Mouse (Mus musculus): ENCODE data around the gene Inhba. TPM values are rescaled to one million over a fixed set of nuclear protein-coding genes. Genes with fewer than 3 reads are reported as not detected.

Inhba gene
- polyA plus RNA-seq, 1 experiment from 2014 or later, result 0.84 TPM

GRCm38 (mm10) chr13:16012243-16012887 lies 714 bp downstream of the Inhba start:
- H3K36me3 ChIP-seq, result no peaks in the 10 kb centered on the region
- ATAC-seq (ENCODE audit: low read depth), result peak; percentile 91
- H3K27ac ChIP-seq (replicated peaks), result no peak overlapping the region
- peaks cover 19% of the 10 kb centered on the region for H3K4me1 ChIP-seq (replicated peaks)
- H3K4me2 ChIP-seq, result peak overlapping the region; percentile 86
- no peaks in the 10 kb centered on the region for H3K9me3 ChIP-seq
- H3K9ac ChIP-seq, result peak overlapping the region; percentile 68
- peaks cover 58% of the 10 kb centered on the region for H3K27me3 ChIP-seq
- WGBS, result 6% methylated on average over 19 of the region's 19 CpGs
- H3K4me3 ChIP-seq, result peak overlapping the region; percentile 50

GRCm38 (mm10) chr13:16014166-16014565 lies 2.5 kb downstream of the Inhba start:
- Histone ChIP-seq H3K27ac (replicated peaks) (no peak overlapping the region), H3K9ac (no peak overlapping the region), H3K4me1 (replicated peaks) (peaks cover 25% of the 10 kb centered on the region), H3K36me3 (no peaks in the 10 kb centered on the region), H3K4me2 (no peak overlapping the region), H3K4me3 (no peak overlapping the region), H3K27me3 (peaks cover 75% of the 10 kb centered on the region), H3K9me3 (no peaks in the 10 kb centered on the region)
- no peak for ATAC-seq (ENCODE audit: low read depth)
- WGBS, result 59% methylated on average over 3 of the region's 3 CpGs

GRCm38 (mm10) chr13:16016506-16016905 lies 4.9 kb downstream of the Inhba start:
- Histone ChIP-seq H3K4me1 (replicated peaks) (peaks cover 21% of the 10 kb centered on the region), H3K27me3 (peaks cover 57% of the 10 kb centered on the region), H3K4me2 (no peak overlapping the region), H3K9me3 (no peaks in the 10 kb centered on the region), H3K9ac (no peak overlapping the region), H3K27ac (replicated peaks) (no peak overlapping the region), H3K36me3 (no peaks in the 10 kb centered on the region), H3K4me3 (no peak overlapping the region)
- 0% methylated on average over 1 of the region's 2 CpGs for WGBS
- no peak for ATAC-seq (ENCODE audit: low read depth)

- H3K4me2 ChIP-seq, result peak overlapping the region; percentile 64
- WGBS, result under 1% methylated on average over 20 of the region's 20 CpGs
- H3K36me3 ChIP-seq, result no peaks in the 10 kb centered on the region
- H3K9ac ChIP-seq, result peak overlapping the region; percentile 61
- H3K4me1 ChIP-seq (replicated peaks), result peaks cover 13% of the 10 kb centered on the region
- peaks cover 56% of the 10 kb centered on the region for H3K27me3 ChIP-seq
- peak overlapping the region; percentile 34 for H3K4me3 ChIP-seq
- no peak overlapping the region for H3K27ac ChIP-seq (replicated peaks)
- no peaks in the 10 kb centered on the region for H3K9me3 ChIP-seq
- ATAC-seq (ENCODE audit: low read depth), result no peak
Measured at GRCm38 (mm10) chr13:16017338-16017737, 5.7 kb downstream of the Inhba start.

GRCm38 (mm10) chr13:16017777-16018176 lies 6.1 kb downstream of the Inhba start:
- ATAC-seq (ENCODE audit: low read depth), result no peak
- peaks cover 51% of the 10 kb centered on the region for H3K27me3 ChIP-seq
- WGBS, result 10% methylated on average over 4 of the region's 9 CpGs
- no peaks in the 10 kb centered on the region for H3K36me3 ChIP-seq
- no peak overlapping the region for H3K27ac ChIP-seq (replicated peaks)
- H3K4me2 ChIP-seq, result peak overlapping the region; percentile 64
- no peaks in the 10 kb centered on the region for H3K9me3 ChIP-seq
- H3K4me3 ChIP-seq, result peak overlapping the region; percentile 34
- H3K4me1 ChIP-seq (replicated peaks), result peaks cover 10% of the 10 kb centered on the region
- H3K9ac ChIP-seq, result peak overlapping the region; percentile 61

- Histone ChIP-seq H3K9me3 (no peaks in the 10 kb centered on the region), H3K27ac (replicated peaks) (no peak overlapping the region), H3K4me2 (no peak overlapping the region), H3K9ac (no peak overlapping the region), H3K4me1 (replicated peaks) (peaks cover 21% of the 10 kb centered on the region), H3K36me3 (no peaks in the 10 kb centered on the region), H3K27me3 (peaks cover 49% of the 10 kb centered on the region), H3K4me3 (no peak overlapping the region)
- no peak for ATAC-seq (ENCODE audit: low read depth)
- 83% methylated on average over 3 of the region's 3 CpGs for WGBS
Measured at GRCm38 (mm10) chr13:16018807-16019510, 7.3 kb downstream of the Inhba start.

GRCm38 (mm10) chr13:16020659-16021058 lies 9.0 kb downstream of the Inhba start:
- no peak overlapping the region for H3K4me3 ChIP-seq
- no peak overlapping the region for H3K4me2 ChIP-seq
- H3K9me3 ChIP-seq, result no peaks in the 10 kb centered on the region
- no peaks in the 10 kb centered on the region for H3K36me3 ChIP-seq
- H3K4me1 ChIP-seq (replicated peaks), result peaks cover 21% of the 10 kb centered on the region
- H3K9ac ChIP-seq, result no peak overlapping the region
- no peak for ATAC-seq (ENCODE audit: low read depth)
- peaks cover 33% of the 10 kb centered on the region for H3K27me3 ChIP-seq
- 0% methylated on average over 1 of the region's 1 CpGs for WGBS
- no peak overlapping the region for H3K27ac ChIP-seq (replicated peaks)

GRCm38 (mm10) chr13:16021181-16021580 lies 9.5 kb downstream of the Inhba start:
- H3K4me2 ChIP-seq, result no peak overlapping the region
- ATAC-seq (ENCODE audit: low read depth), result no peak
- 63% methylated on average over 6 of the region's 6 CpGs for WGBS

GRCm38 (mm10) chr13:16021849-16022248 lies 10.2 kb downstream of the Inhba start:
- Histone ChIP-seq H3K9me3 (no peaks in the 10 kb centered on the region), H3K36me3 (no peaks in the 10 kb centered on the region), H3K9ac (no peak overlapping the region), H3K27me3 (peaks cover 24% of the 10 kb centered on the region), H3K4me1 (replicated peaks) (peaks cover 21% of the 10 kb centered on the region), H3K27ac (replicated peaks) (no peak overlapping the region), H3K4me2 (no peak overlapping the region), H3K4me3 (no peak overlapping the region)
- no peak for ATAC-seq (ENCODE audit: low read depth)
- 89% methylated on average over 7 of the region's 7 CpGs for WGBS

More at GRCm38 (mm10) chr13:16021181-16021580, 9.5 kb downstream of the Inhba start:
- Histone ChIP-seq H3K9me3 (no peaks in the 10 kb centered on the region), H3K36me3 (no peaks in the 10 kb centered on the region), H3K27me3 (peaks cover 28% of the 10 kb centered on the region), H3K4me3 (no peak overlapping the region), H3K9ac (no peak overlapping the region), H3K4me1 (replicated peaks) (peaks cover 21% of the 10 kb centered on the region), H3K27ac (replicated peaks) (no peak overlapping the region)

GRCm38 (mm10) chr13:16022536-16022935 lies 10.9 kb downstream of the Inhba start:
- H3K36me3 ChIP-seq, result no peaks in the 10 kb centered on the region
- peaks cover 16% of the 10 kb centered on the region for H3K4me1 ChIP-seq (replicated peaks)
- no peak overlapping the region for H3K9ac ChIP-seq
- H3K27ac ChIP-seq (replicated peaks), result no peak overlapping the region
- H3K4me3 ChIP-seq, result no peak overlapping the region
- no peaks in the 10 kb centered on the region for H3K9me3 ChIP-seq
- 85% methylated on average over 8 of the region's 8 CpGs for WGBS
- H3K27me3 ChIP-seq, result peaks cover 18% of the 10 kb centered on the region
- no peak for ATAC-seq (ENCODE audit: low read depth)
- peak overlapping the region; percentile 46 for H3K4me2 ChIP-seq

- Histone ChIP-seq H3K4me1 (replicated peaks) (peaks cover 11% of the 10 kb centered on the region), H3K27me3 (peaks cover 10% of the 10 kb centered on the region), H3K4me2 (peak overlapping the region; percentile 46), H3K36me3 (no peaks in the 10 kb centered on the region), H3K9ac (peak overlapping the region; percentile 48; the same call in 1 of the 2 replicates), H3K27ac (replicated peaks) (0 out of 2 replicates have a peak overlapping the region, but pooled peaks have one; percentile 33), H3K9me3 (no peaks in the 10 kb centered on the region), H3K4me3 (peak overlapping the region; percentile 15; the same call in 1 of the 2 replicates)
- 37% methylated on average over 13 of the region's 13 CpGs for WGBS
- peak; percentile 88 for ATAC-seq (ENCODE audit: low read depth)
Measured at GRCm38 (mm10) chr13:16023070-16024039, 11.7 kb downstream of the Inhba start.

All from neural tube, embryonic 13.5 days (tissue).